Mouse (Mus musculus): ENCODE results near the gene Abcf3.

DNA sequence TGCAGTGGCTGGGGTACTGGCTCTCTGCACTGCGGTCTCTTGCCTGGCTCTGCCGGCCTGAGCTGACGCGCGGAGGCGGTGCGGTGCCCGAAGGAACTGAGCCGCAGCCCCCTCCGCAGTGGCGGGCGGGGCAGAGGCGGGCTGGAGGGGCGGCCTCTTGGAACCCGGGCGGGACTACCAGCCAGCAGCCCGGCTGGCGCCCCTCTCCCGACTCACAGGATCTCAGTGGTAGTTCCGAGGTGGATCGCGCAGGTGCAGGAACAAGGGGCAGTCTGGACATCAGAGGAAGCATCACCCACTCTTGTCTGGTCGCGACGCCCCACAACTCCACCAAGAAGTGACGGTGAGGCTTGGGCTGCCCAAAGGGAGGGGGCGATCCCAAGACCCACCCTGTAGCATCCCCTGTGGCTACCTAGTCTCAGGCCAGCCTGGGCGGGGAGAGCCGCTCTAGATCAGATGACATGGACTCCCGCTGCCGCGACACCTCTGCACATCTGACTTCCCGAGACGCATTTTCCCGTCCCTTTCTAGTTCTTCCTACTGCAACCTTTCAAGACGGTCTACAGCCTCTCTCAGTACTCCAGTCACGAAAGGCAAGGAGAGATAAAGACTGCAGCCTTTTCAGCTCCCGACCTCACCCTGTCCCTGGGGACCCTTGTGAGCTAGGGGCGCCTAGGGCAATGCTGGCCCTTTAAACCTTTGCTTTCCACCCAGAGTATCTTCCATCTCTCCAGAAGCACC is 41.7 kb downstream of the Abcf3 start:
- TF ChIP-seq CTCF (IDR thresholded peaks at IDR 0.05): no peak
- no peak for TF ChIP-seq EP300 (IDR thresholded peaks at IDR 0.05)
